Mouse (Mus musculus): Measurements from ENCODE around the gene Hc.
A peak's percentile ranks its signal among the peaks of the same experiment; 100 is the strongest.

- TF ChIP-seq EP300 (IDR thresholded peaks at IDR 0.05; ENCODE audit: low read length) (peak; percentile 95), ZNF384 (IDR thresholded peaks at IDR 0.05; ENCODE audit: low read depth, low read length) (no peak; the same call in 1 of the 2 replicates), POLR2A (IDR thresholded peaks at IDR 0.05; ENCODE audit: low read depth, low read length) (peak; percentile 85), CHD1 (IDR thresholded peaks at IDR 0.05; ENCODE audit: low read depth, low read length) (0 out of 2 replicates have a peak, but pooled peaks have one; percentile 0), CTCF (conservative IDR thresholded peaks at IDR 0.05 in 1 of 2, IDR thresholded peaks at IDR 0.05 in 1 of 2; ENCODE audit: low read depth in 2 of 2, low read length in 2 of 2) (no peak), MYC (IDR thresholded peaks at IDR 0.05; ENCODE audit: low read depth, low read length) (peak; percentile 96), MAZ (IDR thresholded peaks at IDR 0.05; ENCODE audit: low read depth, low read length) (no peak; the same call in 1 of the 2 replicates), GABPA (IDR thresholded peaks at IDR 0.05; ENCODE audit: insufficient replicate concordance, low read depth, low read length) (no peak), HCFC1 (IDR thresholded peaks at IDR 0.05; ENCODE audit: low read depth, low read length) (peak; percentile 70), MAX (IDR thresholded peaks at IDR 0.05; ENCODE audit: low read length) (peak; percentile 99), MEF2A (IDR thresholded peaks at IDR 0.05; ENCODE audit: borderline replicate concordance, low read depth, low read length) (peak; percentile 87)
Measured at GRCm38 (mm10) chr2:34963371-34963956, 97.8 kb downstream of the Hc start.
